Mouse (Mus musculus): ENCODE measurements around the gene Dmxl2.

DNA sequence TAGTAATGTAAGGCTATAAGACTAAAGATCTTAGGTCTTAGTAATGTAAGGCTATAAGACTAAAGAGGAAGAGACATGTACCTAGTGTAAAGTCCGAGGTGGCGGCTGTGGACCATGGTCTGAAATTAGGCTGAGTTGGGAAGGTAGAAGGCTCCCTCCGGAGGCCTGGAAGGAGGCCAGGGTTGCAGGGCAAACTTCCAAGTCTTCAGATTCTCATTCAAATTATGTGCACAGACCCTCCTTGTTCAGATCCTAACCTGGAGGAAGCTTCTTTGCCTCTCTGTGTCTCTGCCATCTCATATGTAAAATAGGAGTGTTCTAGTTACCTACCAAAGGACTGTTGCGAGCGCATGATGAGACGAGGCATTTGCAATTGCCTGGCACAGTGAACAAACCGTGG is 34.8 kb upstream of the Dmxl2 start:
- TF ChIP-seq USF2 (IDR thresholded peaks at IDR 0.05; ENCODE audit: borderline replicate concordance in 1 of 2, insufficient read depth in 1 of 2, low read depth in 1 of 2, low read length in 2 of 2) (no peak), CTCF (IDR thresholded peaks at IDR 0.05 in 2 of 3, conservative IDR thresholded peaks at IDR 0.05 in 1 of 3; ENCODE audit: control insufficient read depth in 1 of 3, insufficient read depth in 1 of 3, low read depth in 2 of 3, low read length in 3 of 3, poor library complexity in 1 of 3, severe bottlenecking in 1 of 3) (no peak)

All from MEL (cell line).